Mouse (Mus musculus): ENCODE results near the gene Slc7a11. TPM values are rescaled to one million over a fixed set of nuclear protein-coding genes. Genes with fewer than 3 reads are reported as not detected.

The Slc7a11 gene
- polyA plus RNA-seq, 1 experiment: not detected

DNA sequence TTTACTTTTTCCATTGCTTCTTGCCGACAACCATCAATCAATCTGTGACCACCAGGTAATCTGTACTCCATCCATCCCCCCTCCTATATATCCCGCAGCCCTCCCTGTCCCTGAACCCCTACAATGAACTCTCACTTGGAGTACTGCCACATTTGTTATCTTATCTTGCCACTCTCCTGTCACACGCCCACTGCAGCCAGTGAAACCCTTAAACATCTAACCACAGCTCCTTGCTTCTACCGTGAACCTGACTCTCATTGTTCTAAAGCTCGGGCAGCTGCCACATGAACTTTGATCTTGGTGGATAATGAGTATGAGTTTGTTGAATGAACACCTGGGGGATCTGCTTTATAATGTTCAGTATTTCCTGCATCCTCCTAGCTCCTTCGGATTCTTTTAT, 140.8 kb downstream of the Slc7a11 start:
- Histone ChIP-seq H3K4me1 (ENCODE audit: control insufficient read depth, insufficient read depth, low read length) (peaks cover 4% of the 10 kb centered on the region; the same call in 1 of the 2 replicates), H3K4me3 (ENCODE audit: insufficient read depth, low read depth, low read length) (no peak overlapping the region), H3K27ac (ENCODE audit: insufficient read depth, low read depth, low read length) (no peak overlapping the region)
- 90% methylated on average over 6 of the region's 6 CpGs for WGBS
- TF ChIP-seq POLR2A (IDR thresholded peaks at IDR 0.05; ENCODE audit: insufficient read depth, low read depth, low read length): no peak
- TF ChIP-seq CTCF (IDR thresholded peaks at IDR 0.05; ENCODE audit: insufficient read depth, low read depth, low read length): no peak

DNA sequence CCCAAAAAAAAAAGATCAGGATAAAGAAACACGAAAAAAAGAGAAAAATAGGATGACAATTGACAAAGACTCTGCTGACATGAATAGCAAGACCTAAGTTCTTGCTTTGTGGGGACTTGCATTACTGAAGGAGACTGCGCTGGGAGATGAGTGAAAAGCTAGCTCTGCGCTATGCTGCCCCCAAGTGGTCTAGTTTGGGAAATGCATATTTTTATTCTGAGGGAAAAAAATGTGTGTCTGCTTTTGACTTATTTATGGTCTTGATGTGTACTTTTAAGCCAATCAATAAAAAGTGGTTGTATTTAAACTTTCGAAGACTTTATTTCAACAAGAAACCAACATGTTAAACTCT, 142.5 kb downstream of the Slc7a11 start:
- TF ChIP-seq POLR2A (IDR thresholded peaks at IDR 0.05; ENCODE audit: insufficient read depth, low read depth, low read length) (no peak), CTCF (IDR thresholded peaks at IDR 0.05; ENCODE audit: insufficient read depth, low read depth, low read length) (no peak)
- Histone ChIP-seq H3K4me1 (ENCODE audit: control insufficient read depth, insufficient read depth, low read length) (peaks cover 4% of the 10 kb centered on the region; the same call in 1 of the 2 replicates), H3K27ac (ENCODE audit: insufficient read depth, low read depth, low read length) (no peak overlapping the region), H3K4me3 (ENCODE audit: insufficient read depth, low read depth, low read length) (no peak overlapping the region)
- WGBS: 9% methylated on average over 4 of the region's 4 CpGs

DNA sequence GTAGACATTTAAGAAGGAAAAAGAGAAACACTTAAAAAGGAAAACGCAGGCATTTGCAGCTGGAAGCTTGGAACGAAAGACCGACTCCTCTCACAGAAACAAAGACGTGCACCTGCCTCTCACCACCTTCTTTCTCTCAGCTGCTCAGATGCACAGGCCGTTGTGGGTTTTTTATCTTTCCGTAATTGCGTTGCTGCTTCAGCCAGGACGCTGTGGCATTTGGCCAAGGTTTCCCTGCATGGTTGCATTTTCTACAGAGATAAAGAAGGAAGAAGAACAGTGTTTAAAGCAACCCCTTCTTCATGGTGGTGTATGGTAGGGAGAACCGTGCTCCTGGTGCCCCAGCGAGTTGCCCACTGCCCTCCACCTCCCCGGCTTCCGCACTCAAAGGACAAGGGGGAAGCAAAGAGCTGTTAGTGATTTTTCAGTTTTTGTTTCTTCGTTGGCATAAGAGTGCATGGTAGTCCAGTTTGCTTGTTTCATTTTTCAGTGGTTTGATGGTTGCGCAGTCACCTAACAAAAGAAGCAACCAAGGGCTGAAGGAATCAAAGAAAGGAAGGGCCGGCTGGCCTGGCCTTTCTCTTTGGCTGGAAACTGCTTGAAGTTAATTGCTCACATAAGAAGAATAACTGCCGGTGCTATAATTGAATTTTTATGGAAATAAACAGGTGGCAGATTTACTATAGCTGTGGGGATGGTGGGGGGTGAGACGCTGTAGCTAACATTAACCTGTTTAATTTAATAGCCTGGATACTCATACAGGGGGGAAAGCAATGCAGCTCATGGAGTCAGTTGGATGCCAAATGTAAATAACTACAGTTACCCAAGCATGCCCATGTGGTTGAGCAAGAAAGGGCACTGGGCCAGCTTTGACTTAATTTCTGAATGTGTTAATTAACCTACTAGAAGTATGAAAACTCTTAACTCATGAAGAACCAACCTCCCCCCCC, 143.1 kb downstream of the Slc7a11 start:
- TF ChIP-seq POLR2A (IDR thresholded peaks at IDR 0.05; ENCODE audit: insufficient read depth, low read depth, low read length): no peak
- no peak for TF ChIP-seq CTCF (IDR thresholded peaks at IDR 0.05; ENCODE audit: insufficient read depth, low read depth, low read length)
- Histone ChIP-seq H3K4me1 (ENCODE audit: control insufficient read depth, insufficient read depth, low read length) (peaks cover 4% of the 10 kb centered on the region; the same call in 1 of the 2 replicates), H3K4me3 (ENCODE audit: insufficient read depth, low read depth, low read length) (no peak overlapping the region), H3K27ac (ENCODE audit: insufficient read depth, low read depth, low read length) (no peak overlapping the region)
- 65% methylated on average over 17 of the region's 17 CpGs for WGBS

DNA sequence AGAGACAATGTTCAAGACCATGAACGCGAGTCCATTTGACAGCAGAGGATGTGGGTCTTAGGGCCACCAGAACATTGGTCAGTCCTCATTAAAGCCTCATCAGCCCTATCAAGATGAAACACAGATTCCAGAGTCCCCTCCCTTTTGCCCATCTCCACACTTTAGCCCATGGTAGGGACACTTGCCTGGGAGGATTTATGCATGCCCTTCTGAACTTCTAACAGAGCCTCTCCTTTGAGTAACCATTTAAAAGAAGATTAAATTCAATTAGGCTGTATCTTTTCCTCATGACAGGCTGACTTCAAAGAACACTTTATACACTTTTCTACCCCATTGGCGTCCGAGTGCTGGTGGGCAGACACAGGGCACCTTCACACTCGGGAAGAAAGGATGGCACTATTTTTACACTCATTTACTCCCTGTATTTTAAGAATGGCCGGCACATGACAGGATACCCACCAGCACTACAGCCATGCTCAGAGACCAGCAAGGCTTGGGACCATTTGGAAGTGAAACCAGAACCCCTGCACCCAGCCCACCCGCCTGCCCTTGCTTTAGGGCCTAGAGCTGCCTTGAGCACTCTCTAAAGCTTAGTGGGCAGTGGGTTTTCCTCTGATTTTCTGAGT, 144.9 kb downstream of the Slc7a11 start:
- H3K4me1 ChIP-seq (ENCODE audit: control insufficient read depth, insufficient read depth, low read length): peaks cover 4% of the 10 kb centered on the region; the same call in 1 of the 2 replicates
- WGBS: 85% methylated on average over 7 of the region's 7 CpGs
- TF ChIP-seq POLR2A (IDR thresholded peaks at IDR 0.05; ENCODE audit: insufficient read depth, low read depth, low read length) (no peak), CTCF (IDR thresholded peaks at IDR 0.05; ENCODE audit: insufficient read depth, low read depth, low read length) (no peak)

DNA sequence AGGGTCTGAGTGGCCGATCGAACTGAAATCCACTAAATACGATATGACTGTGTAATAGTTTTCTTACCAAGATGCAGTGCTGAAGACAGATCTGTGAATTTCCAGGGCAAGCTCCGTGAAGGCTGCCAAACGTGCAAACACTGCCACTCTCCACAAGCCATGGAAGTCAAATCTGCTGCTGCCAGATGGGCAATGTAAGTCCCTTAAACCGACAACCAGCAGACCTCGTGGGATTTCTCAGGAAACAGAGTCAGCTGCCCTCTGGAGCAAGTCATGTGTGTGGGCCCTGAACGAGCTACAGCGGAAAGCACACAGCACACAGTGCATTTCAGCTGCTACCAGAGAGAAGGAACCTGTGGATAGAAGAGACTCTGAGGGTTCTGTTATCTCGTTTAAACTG, 146.5 kb downstream of the Slc7a11 start:
- Histone ChIP-seq H3K4me3 (ENCODE audit: insufficient read depth, low read depth, low read length) (no peak overlapping the region), H3K27ac (ENCODE audit: insufficient read depth, low read depth, low read length) (no peak overlapping the region), H3K4me1 (ENCODE audit: control insufficient read depth, insufficient read depth, low read length) (peaks cover 4% of the 10 kb centered on the region; the same call in 1 of the 2 replicates)
- no peak for TF ChIP-seq POLR2A (IDR thresholded peaks at IDR 0.05; ENCODE audit: insufficient read depth, low read depth, low read length)
- TF ChIP-seq CTCF (IDR thresholded peaks at IDR 0.05; ENCODE audit: insufficient read depth, low read depth, low read length): no peak
- WGBS: 86% methylated on average over 10 of the region's 10 CpGs

More for the DNA sequence above, 144.9 kb downstream of the Slc7a11 start:
- Histone ChIP-seq H3K4me3 (ENCODE audit: insufficient read depth, low read depth, low read length) (no peak overlapping the region), H3K27ac (ENCODE audit: insufficient read depth, low read depth, low read length) (no peak overlapping the region)

DNA sequence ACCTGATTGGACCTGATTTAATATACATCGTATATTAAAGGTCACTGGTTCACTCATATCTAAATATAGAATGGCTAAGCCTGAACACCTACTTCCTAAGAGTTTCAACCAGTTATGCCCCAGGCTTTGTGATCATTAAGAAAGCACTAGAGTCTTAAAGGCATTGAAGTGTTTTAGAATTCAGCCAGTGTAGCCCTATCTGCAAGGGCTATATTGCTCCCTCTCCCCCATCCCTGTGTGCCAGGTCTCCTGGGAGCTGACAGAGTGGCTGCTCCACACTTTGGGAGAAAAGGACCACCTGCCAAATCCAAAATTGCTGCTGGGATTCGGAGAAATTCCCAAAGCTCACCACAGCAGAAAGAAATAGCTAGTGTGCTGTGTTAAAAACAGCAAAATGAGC, 168.4 kb downstream of the Slc7a11 start:
- 42% methylated on average over 2 of the region's 2 CpGs for WGBS
- Histone ChIP-seq H3K4me1 (ENCODE audit: control insufficient read depth, insufficient read depth, low read length) (no peaks in the 10 kb centered on the region), H3K27ac (ENCODE audit: insufficient read depth, low read depth, low read length) (no peak overlapping the region), H3K4me3 (ENCODE audit: insufficient read depth, low read depth, low read length) (no peak overlapping the region)
- TF ChIP-seq CTCF (IDR thresholded peaks at IDR 0.05; ENCODE audit: insufficient read depth, low read depth, low read length): no peak
- no peak for TF ChIP-seq POLR2A (IDR thresholded peaks at IDR 0.05; ENCODE audit: insufficient read depth, low read depth, low read length)

DNA sequence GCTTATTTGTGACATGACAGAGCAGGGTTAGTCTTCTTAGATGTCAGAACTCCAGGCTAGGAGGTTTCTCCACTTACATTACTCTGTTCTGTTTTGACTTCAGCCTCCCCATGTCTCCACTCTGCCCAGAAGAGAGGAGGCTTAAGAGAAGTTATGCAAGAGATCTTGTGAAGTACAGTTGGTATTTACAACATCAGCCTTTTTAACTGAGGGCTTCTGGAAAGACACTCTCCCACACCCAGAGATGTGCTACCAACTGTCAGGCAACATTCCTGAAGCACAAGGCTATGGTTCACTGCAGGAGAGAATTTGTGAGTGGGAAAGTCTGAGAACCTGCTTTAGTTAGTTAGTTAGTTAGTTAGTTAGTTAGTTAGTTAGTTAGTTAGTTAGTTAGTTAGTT, 171.2 kb downstream of the Slc7a11 start:
- Histone ChIP-seq H3K4me1 (ENCODE audit: control insufficient read depth, insufficient read depth, low read length) (no peaks in the 10 kb centered on the region), H3K4me3 (ENCODE audit: insufficient read depth, low read depth, low read length) (no peak overlapping the region), H3K27ac (ENCODE audit: insufficient read depth, low read depth, low read length) (no peak overlapping the region)
- TF ChIP-seq POLR2A (IDR thresholded peaks at IDR 0.05; ENCODE audit: insufficient read depth, low read depth, low read length) (no peak), CTCF (IDR thresholded peaks at IDR 0.05; ENCODE audit: insufficient read depth, low read depth, low read length) (no peak)

DNA sequence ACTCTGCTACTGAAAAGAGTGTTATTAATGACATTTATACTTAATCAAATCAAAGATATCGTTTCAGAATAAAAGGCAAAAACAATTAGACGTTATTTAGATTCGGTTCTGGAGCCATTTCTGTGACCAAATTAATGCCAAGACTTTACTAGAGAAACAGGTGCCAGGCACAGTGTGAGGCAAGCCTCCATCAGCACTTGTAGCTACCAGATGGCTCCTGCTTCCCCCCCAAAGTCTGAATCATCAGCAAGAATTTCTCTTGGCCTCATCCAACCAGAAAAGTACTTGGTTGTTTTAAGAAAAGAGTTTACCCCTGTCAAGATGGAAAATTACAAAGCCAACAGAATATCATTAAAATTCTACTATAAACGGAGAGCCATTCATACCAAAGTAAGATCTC, 173.7 kb downstream of the Slc7a11 start:
- H3K4me1 ChIP-seq (ENCODE audit: control insufficient read depth, insufficient read depth, low read length): no peaks in the 10 kb centered on the region
- TF ChIP-seq POLR2A (IDR thresholded peaks at IDR 0.05; ENCODE audit: insufficient read depth, low read depth, low read length) (no peak), CTCF (IDR thresholded peaks at IDR 0.05; ENCODE audit: insufficient read depth, low read depth, low read length) (no peak)
- H3K27ac ChIP-seq (ENCODE audit: insufficient read depth, low read depth, low read length): no peak overlapping the region
- no peak overlapping the region for H3K4me3 ChIP-seq (ENCODE audit: insufficient read depth, low read depth, low read length)
- WGBS: 70% methylated on average over 4 of the region's 4 CpGs

DNA sequence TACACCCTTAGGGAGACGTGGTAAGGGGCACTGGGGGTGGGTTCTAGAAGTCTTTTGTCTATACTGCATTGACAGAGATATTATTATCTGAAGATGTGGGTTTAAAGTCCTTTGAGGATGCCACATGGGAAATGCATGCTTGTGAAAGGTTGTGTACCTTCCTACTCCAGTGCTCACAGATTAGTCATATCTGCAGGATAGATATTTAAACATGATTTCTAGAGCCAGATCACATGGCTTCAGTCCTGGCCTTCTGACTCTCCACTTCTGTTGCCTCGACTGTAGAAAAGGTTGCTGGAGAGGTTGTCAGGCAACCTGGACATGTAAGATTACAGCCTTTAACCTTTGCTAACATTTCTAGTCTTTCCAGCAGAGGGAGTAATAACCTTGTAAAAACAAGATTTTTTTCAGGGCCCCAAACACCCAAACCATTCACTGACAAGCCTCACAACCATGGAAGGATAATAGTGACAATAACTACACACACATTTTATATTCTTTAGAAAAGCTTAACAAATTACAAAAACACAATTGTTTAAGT, 180.8 kb downstream of the Slc7a11 start:
- TF ChIP-seq CTCF (IDR thresholded peaks at IDR 0.05; ENCODE audit: insufficient read depth, low read depth, low read length) (no peak), POLR2A (IDR thresholded peaks at IDR 0.05; ENCODE audit: insufficient read depth, low read depth, low read length) (no peak)
- Histone ChIP-seq H3K27ac (ENCODE audit: insufficient read depth, low read depth, low read length) (no peak overlapping the region), H3K4me1 (ENCODE audit: control insufficient read depth, insufficient read depth, low read length) (no peaks in the 10 kb centered on the region), H3K4me3 (ENCODE audit: insufficient read depth, low read depth, low read length) (no peak overlapping the region)
- 72% methylated on average over 2 of the region's 2 CpGs for WGBS
